Mouse (Mus musculus): Measurements from ENCODE around the gene Ggn. TPM values are rescaled to one million over a fixed set of nuclear protein-coding genes. Genes with fewer than 3 reads are reported as not detected.

Gene Ggn
- 0.30 and 0.38 TPM in 2 replicates for total RNA-seq (2012; rRNA removed)
- total RNA-seq (2014; rRNA removed), result 0.13 TPM in 1 of 2 replicates, not detected in the other
- polyA plus RNA-seq (2012; ENCODE audit: insufficient read length, low read depth), result 1.0 and 1.5 TPM in 2 replicates

GRCm38 (mm10) chr7:29170066-29170754 lies at the start of gene Ggn, which contains the start of gene Spred3:
Gene Ggn, plus strand, starts transcription at chr7:29170210.
Gene Spred3, minus strand, starts transcription at chr7:29170411.
- dilution Hi-C loops (cut with MboI; ENCODE audit: extremely low pct_ligation_motif_present, extremely low pct_unique_long_range_greater_than_20kb, low sequenced_read_pairs) (no loop called here), in situ Hi-C loops (cut with MboI; ENCODE audit: low pct_ligation_motif_present, low pct_unique_long_range_greater_than_20kb, low sequenced_read_pairs) (no loop called here)
- Histone ChIP-seq H3K4me2 (ENCODE audit: insufficient read depth, low read depth, poor library complexity, severe bottlenecking) (peak within 1 kb of the TSS; percentile 84), H3K27ac (ENCODE audit: insufficient read depth, low read depth) (peak within 1 kb of the TSS; percentile 54), H3K4me3 (replicated peaks in 1 of 3; ENCODE audit: low read depth in 2 of 3, low read length in 2 of 3, poor library complexity in 1 of 3) (peak within 1 kb of the TSS; percentile 66 to 85 (median 76)), H3K9me3 (replicated peaks; ENCODE audit: low read length) (no peaks in the 10 kb centered on the region), H3K9ac (ENCODE audit: insufficient read depth, low read depth) (peak within 1 kb of the TSS; percentile 75), H3K4me1 (ENCODE audit: control insufficient read depth in 1 of 2, insufficient read depth in 2 of 2) (peaks cover 12 to 31% of the 10 kb centered on the region in 2 experiments), H3K27me3 (replicated peaks) (no peaks in the 10 kb centered on the region), H3K79me2 (replicated peaks; ENCODE audit: control insufficient read depth, extremely low read depth, insufficient read depth, poor library complexity, severe bottlenecking) (no peaks in the 10 kb centered on the region), H3K36me3 (replicated peaks in 1 of 2; ENCODE audit: control insufficient read depth in 1 of 2, insufficient read depth in 1 of 2, low read length in 1 of 2) (peaks cover 32 to 50% of the 10 kb centered on the region in 2 experiments)
- peak; percentile 88 for DNase-seq (ENCODE audit: extremely low read depth)
- TF ChIP-seq GABPA (IDR thresholded peaks at IDR 0.05; ENCODE audit: insufficient replicate concordance, low read depth, low read length) (no peak), CHD1 (IDR thresholded peaks at IDR 0.05; ENCODE audit: low read depth, low read length) (no peak), SIN3A (IDR thresholded peaks at IDR 0.05; ENCODE audit: low read length) (peak; percentile 41; the same call in 1 of the 2 replicates), USF1 (IDR thresholded peaks at IDR 0.05; ENCODE audit: low read depth, low read length) (no peak), E2F4 (IDR thresholded peaks at IDR 0.05; ENCODE audit: insufficient replicate concordance, low read depth, low read length) (0 out of 2 replicates have a peak, but pooled peaks have one; percentile 11), TCF12 (IDR thresholded peaks at IDR 0.05; ENCODE audit: low read depth, low read length) (no peak), POLR2A (IDR thresholded peaks at IDR 0.05; ENCODE audit: low read depth, low read length) (no peak; the same call in 1 of the 2 replicates)

GRCm38 (mm10) chr7:29122821-29123220 lies 47.2 kb upstream of the Ggn start:
- H3K27ac ChIP-seq (ENCODE audit: insufficient read depth, low read depth), result no peak overlapping the region
- DNase-seq (ENCODE audit: extremely low read depth), result no peak
- no peaks in the 10 kb centered on the region for H3K79me2 ChIP-seq (replicated peaks; ENCODE audit: control insufficient read depth, extremely low read depth, insufficient read depth, poor library complexity, severe bottlenecking)
- TF ChIP-seq CTCF (conservative IDR thresholded peaks at IDR 0.05 in 1 of 2, IDR thresholded peaks at IDR 0.05 in 1 of 2; ENCODE audit: low read depth in 2 of 2, low read length in 2 of 2), result no peak
- no peak for TF ChIP-seq MAZ (IDR thresholded peaks at IDR 0.05; ENCODE audit: low read depth, low read length)
- no peak for TF ChIP-seq PAX5 (IDR thresholded peaks at IDR 0.05; ENCODE audit: low read length)
- TF ChIP-seq POLR2A (IDR thresholded peaks at IDR 0.05; ENCODE audit: low read depth, low read length), result no peak
- TF ChIP-seq MEF2A (IDR thresholded peaks at IDR 0.05; ENCODE audit: borderline replicate concordance, low read depth, low read length), result no peak
- TF ChIP-seq JUND (conservative IDR thresholded peaks at IDR 0.05; ENCODE audit: low read depth, low read length), result no peak
- no peak for TF ChIP-seq ZKSCAN1 (IDR thresholded peaks at IDR 0.05; ENCODE audit: borderline replicate concordance, low read depth, low read length)
- no peak for TF ChIP-seq ELF1 (IDR thresholded peaks at IDR 0.05; ENCODE audit: low read depth, low read length)
- TF ChIP-seq NELFE (IDR thresholded peaks at IDR 0.05; ENCODE audit: low read depth, low read length), result no peak
- no peak for TF ChIP-seq E2F4 (IDR thresholded peaks at IDR 0.05; ENCODE audit: insufficient replicate concordance, low read depth, low read length)
- TF ChIP-seq UBTF (IDR thresholded peaks at IDR 0.05; ENCODE audit: low read depth, low read length), result no peak
- no peak for TF ChIP-seq ETS1 (conservative IDR thresholded peaks at IDR 0.05; ENCODE audit: low read depth, low read length)
- no peak for TF ChIP-seq USF2 (conservative IDR thresholded peaks at IDR 0.05; ENCODE audit: low read depth, low read length)
- peaks cover 3% of the 10 kb centered on the region for H3K27me3 ChIP-seq (replicated peaks)
- in situ Hi-C loops (cut with MboI; ENCODE audit: low pct_ligation_motif_present, low pct_unique_long_range_greater_than_20kb, low sequenced_read_pairs), result no loop called here
- no peaks in the 10 kb centered on the region for H3K9me3 ChIP-seq (replicated peaks; ENCODE audit: low read length)
- H3K4me2 ChIP-seq (ENCODE audit: insufficient read depth, low read depth, poor library complexity, severe bottlenecking), result no peak overlapping the region
- dilution Hi-C loops (cut with MboI; ENCODE audit: extremely low pct_ligation_motif_present, extremely low pct_unique_long_range_greater_than_20kb, low sequenced_read_pairs), result no loop called here
- H3K9ac ChIP-seq (ENCODE audit: insufficient read depth, low read depth), result no peak overlapping the region
- H3K4me3 ChIP-seq (replicated peaks in 1 of 3; ENCODE audit: low read depth in 2 of 3, low read length in 2 of 3, poor library complexity in 1 of 3), result no peak overlapping the region
- peaks cover 0 to 29% of the 10 kb centered on the region in 2 experiments; a peak in 2 of 4 replicates for H3K4me1 ChIP-seq (ENCODE audit: control insufficient read depth in 1 of 2, insufficient read depth in 2 of 2)
- H3K36me3 ChIP-seq (replicated peaks in 1 of 2; ENCODE audit: control insufficient read depth in 1 of 2, insufficient read depth in 1 of 2, low read length in 1 of 2), result no peaks in the 10 kb centered on the region
